Mouse (Mus musculus) liver, embryonic 15.5 days (tissue): ENCODE measurements around the gene Lmod1. TPM values are rescaled to one million over a fixed set of nuclear protein-coding genes. Genes with fewer than 3 reads are reported as not detected.

ENCODE experiments used
- ATAC-seq: fragments of 200-750 bp; cut with Nextera tagmentation; 2 replicates; pipeline ENCODE4 v1.8.0; 2017; ENCODE audit warnings: moderate number of reproducible peaks, mild to moderate bottlenecking, moderate library complexity; ENCODE audit not compliant: insufficient read depth
- H3K27ac ChIP-seq: fragments of 300-500 bp; sonication (generic); replicated peaks from 2 replicates; pipeline ENCODE4 v1.5.1; 2015; ENCODE audit warnings: mild to moderate bottlenecking, inconsistent platforms
- H3K27me3 ChIP-seq: fragments of 300-500 bp; sonication (generic); 2 replicates; pipeline ENCODE4 v1.6.1; 2015; ENCODE audit warnings: mild to moderate bottlenecking, inconsistent platforms
- H3K36me3 ChIP-seq: fragments of 300-500 bp; sonication (generic); replicated peaks from 2 replicates; pipeline ENCODE4 v1.6.1; 2015; ENCODE audit warnings: moderate library complexity, mild to moderate bottlenecking, inconsistent platforms
- H3K4me1 ChIP-seq: fragments of 300-500 bp; sonication (generic); replicated peaks from 2 replicates; pipeline ENCODE4 v1.6.1; 2015; ENCODE audit warnings: inconsistent platforms
- H3K4me2 ChIP-seq: fragments of 300-500 bp; sonication (generic); 2 replicates; pipeline ENCODE4 v1.6.1; 2015; ENCODE audit warnings: moderate library complexity, mild to moderate bottlenecking, inconsistent platforms
- H3K4me3 ChIP-seq: fragments of 300-500 bp; sonication (generic); replicated peaks from 2 replicates; pipeline ENCODE4 v1.5.1; 2015; ENCODE audit warnings: mild to moderate bottlenecking, inconsistent platforms
- H3K9ac ChIP-seq: fragments of 300-500 bp; sonication (generic); 2 replicates; pipeline ENCODE4 v1.6.1; 2015; ENCODE audit warnings: moderate library complexity, mild to moderate bottlenecking, inconsistent platforms
- H3K9me3 ChIP-seq: fragments of 300-500 bp; sonication (generic); replicated peaks from 2 replicates; pipeline ENCODE4 v1.6.1; 2016; ENCODE audit warnings: inconsistent platforms
- WGBS: fragments of 180-500 bp; shearing (Covaris S2); methylation state at CpG from one replicate; pipeline ENCODE4 v1.1.7; 2015; ENCODE audit warnings: mixed read lengths; ENCODE audit not compliant: insufficient replicate concordance; 5-methylcytosine and 5-hydroxymethylcytosine counted together
- polyA plus RNA-seq: library from polyadenylated mRNA; unstranded; fragments of >200 nt; fragmentation: Nextera tagmentation; extraction: Ambion mirVana; gene quantifications from 2 replicates; pipeline ENCODE4 v1.2.1, GENCODE M21; 2015

Lmod1 gene
- polyA plus RNA-seq, 1 experiment from 2014 or later = 0.12 TPM

- peaks cover 16% of the 10 kb centered on the region for H3K36me3 ChIP-seq
- peak within 1 kb of the TSS; percentile 76 for H3K27ac ChIP-seq
- peak; percentile 99 for ATAC-seq
- under 1% methylated on average over 51 of the region's 51 CpGs for WGBS
- peaks cover 32% of the 10 kb centered on the region for H3K4me1 ChIP-seq
- peak within 1 kb of the TSS; percentile 84 for H3K9ac ChIP-seq
- H3K27me3 ChIP-seq = no peaks in the 10 kb centered on the region
- H3K4me3 ChIP-seq = peak within 1 kb of the TSS; percentile 91
- H3K4me2 ChIP-seq = peak within 1 kb of the TSS; percentile 89
- H3K9me3 ChIP-seq = no peaks in the 10 kb centered on the region
Observed at GRCm38 (mm10) chr1:135313284-135314031, 11.1 kb upstream of the Lmod1 start, which contains the start of gene Timm17a. Gene Timm17a (minus strand): TSS chr1:135313778.

- Histone ChIP-seq H3K4me3 (no peak overlapping the region), H3K27ac (no peak overlapping the region), H3K4me2 (no peak overlapping the region), H3K9me3 (no peaks in the 10 kb centered on the region), H3K36me3 (no peaks in the 10 kb centered on the region), H3K9ac (no peak overlapping the region), H3K4me1 (no peaks in the 10 kb centered on the region), H3K27me3 (peaks cover 37% of the 10 kb centered on the region)
- 66% methylated on average over 7 of the region's 7 CpGs for WGBS
- ATAC-seq = no peak
Observed at GRCm38 (mm10) chr1:135323367-135323901, 1.2 kb upstream of the Lmod1 start.

- 54% methylated on average over 2 of the region's 2 CpGs for WGBS
- no peak overlapping the region for H3K9ac ChIP-seq
- ATAC-seq = no peak
- H3K27me3 ChIP-seq = peaks cover 34% of the 10 kb centered on the region
- H3K4me2 ChIP-seq = no peak overlapping the region
- H3K4me3 ChIP-seq = no peak overlapping the region
- no peaks in the 10 kb centered on the region for H3K36me3 ChIP-seq
- no peaks in the 10 kb centered on the region for H3K9me3 ChIP-seq
- H3K4me1 ChIP-seq = no peaks in the 10 kb centered on the region
- H3K27ac ChIP-seq = no peak overlapping the region
Observed at GRCm38 (mm10) chr1:135325934-135326333, 1.3 kb downstream of the Lmod1 start.

- ATAC-seq = no peak
- H3K9ac ChIP-seq = no peak overlapping the region
- no peak overlapping the region for H3K4me3 ChIP-seq
- 56% methylated on average over 5 of the region's 5 CpGs for WGBS
- no peak overlapping the region for H3K4me2 ChIP-seq
- H3K36me3 ChIP-seq = no peaks in the 10 kb centered on the region
- H3K27ac ChIP-seq = no peak overlapping the region
- H3K9me3 ChIP-seq = no peaks in the 10 kb centered on the region
- H3K4me1 ChIP-seq = no peaks in the 10 kb centered on the region
- H3K27me3 ChIP-seq = peaks cover 25% of the 10 kb centered on the region; the same call in 1 of the 2 replicates
Observed at GRCm38 (mm10) chr1:135328368-135328767, 3.8 kb downstream of the Lmod1 start.

GRCm38 (mm10) chr1:135330578-135330977 is 6.0 kb downstream of the Lmod1 start:
- peaks cover 9% of the 10 kb centered on the region; the same call in 1 of the 2 replicates for H3K27me3 ChIP-seq
- H3K4me2 ChIP-seq = no peak overlapping the region
- H3K27ac ChIP-seq = no peak overlapping the region
- no peaks in the 10 kb centered on the region for H3K9me3 ChIP-seq
- no peak overlapping the region for H3K9ac ChIP-seq
- WGBS = 56% methylated on average over 6 of the region's 6 CpGs
- H3K4me1 ChIP-seq = no peaks in the 10 kb centered on the region
- no peak for ATAC-seq
- H3K4me3 ChIP-seq = no peak overlapping the region
- no peaks in the 10 kb centered on the region for H3K36me3 ChIP-seq

- no peak overlapping the region for H3K27ac ChIP-seq
- 72% methylated on average over 8 of the region's 8 CpGs for WGBS
- no peak for ATAC-seq
- no peak overlapping the region for H3K9ac ChIP-seq
- no peaks in the 10 kb centered on the region for H3K9me3 ChIP-seq
- no peaks in the 10 kb centered on the region for H3K27me3 ChIP-seq
- H3K4me1 ChIP-seq = no peaks in the 10 kb centered on the region
- no peaks in the 10 kb centered on the region for H3K36me3 ChIP-seq
- no peak overlapping the region for H3K4me3 ChIP-seq
- no peak overlapping the region for H3K4me2 ChIP-seq
Observed at GRCm38 (mm10) chr1:135341947-135342346, 17.3 kb downstream of the Lmod1 start.

- Histone ChIP-seq H3K9me3 (no peaks in the 10 kb centered on the region), H3K4me1 (no peaks in the 10 kb centered on the region), H3K27me3 (no peaks in the 10 kb centered on the region), H3K4me2 (no peak overlapping the region), H3K4me3 (no peak overlapping the region), H3K27ac (no peak overlapping the region), H3K9ac (no peak overlapping the region), H3K36me3 (no peaks in the 10 kb centered on the region)
- WGBS = 27% methylated on average over 4 of the region's 4 CpGs
- no peak for ATAC-seq
Observed at GRCm38 (mm10) chr1:135344026-135344425, 19.4 kb downstream of the Lmod1 start.

GRCm38 (mm10) chr1:135346891-135347290 is 22.3 kb downstream of the Lmod1 start:
- Histone ChIP-seq H3K27me3 (no peaks in the 10 kb centered on the region), H3K4me3 (no peak overlapping the region), H3K9me3 (no peaks in the 10 kb centered on the region), H3K4me2 (no peak overlapping the region), H3K27ac (no peak overlapping the region), H3K9ac (no peak overlapping the region), H3K4me1 (no peaks in the 10 kb centered on the region), H3K36me3 (no peaks in the 10 kb centered on the region)
- ATAC-seq = no peak
- 39% methylated on average over 3 of the region's 3 CpGs for WGBS

GRCm38 (mm10) chr1:135347498-135348169 is 23.0 kb downstream of the Lmod1 start:
- Histone ChIP-seq H3K4me2 (no peak overlapping the region), H3K27ac (no peak overlapping the region), H3K4me3 (no peak overlapping the region), H3K9me3 (no peaks in the 10 kb centered on the region), H3K27me3 (no peaks in the 10 kb centered on the region), H3K36me3 (no peaks in the 10 kb centered on the region), H3K9ac (no peak overlapping the region), H3K4me1 (no peaks in the 10 kb centered on the region)
- no peak for ATAC-seq
- WGBS = 47% methylated on average over 4 of the region's 4 CpGs

GRCm38 (mm10) chr1:135351953-135352352 is 27.3 kb downstream of the Lmod1 start:
- H3K27me3 ChIP-seq = no peaks in the 10 kb centered on the region
- H3K36me3 ChIP-seq = no peaks in the 10 kb centered on the region
- ATAC-seq = no peak
- no peak overlapping the region for H3K9ac ChIP-seq
- H3K27ac ChIP-seq = no peak overlapping the region
- H3K4me3 ChIP-seq = no peak overlapping the region
- WGBS = 54% methylated on average over 3 of the region's 3 CpGs
- no peak overlapping the region for H3K4me2 ChIP-seq
- no peaks in the 10 kb centered on the region for H3K9me3 ChIP-seq
- H3K4me1 ChIP-seq = no peaks in the 10 kb centered on the region

- 30% methylated on average over 2 of the region's 2 CpGs for WGBS
- Histone ChIP-seq H3K4me1 (no peaks in the 10 kb centered on the region), H3K4me2 (no peak overlapping the region), H3K9me3 (no peaks in the 10 kb centered on the region), H3K36me3 (no peaks in the 10 kb centered on the region), H3K9ac (no peak overlapping the region), H3K27me3 (no peaks in the 10 kb centered on the region), H3K4me3 (no peak overlapping the region), H3K27ac (no peak overlapping the region)
- no peak for ATAC-seq
Observed at GRCm38 (mm10) chr1:135359071-135359470, 34.5 kb downstream of the Lmod1 start.
